19 mouse cellular contexts compared by ENCODE assay signal in the genomic region with DNA sequence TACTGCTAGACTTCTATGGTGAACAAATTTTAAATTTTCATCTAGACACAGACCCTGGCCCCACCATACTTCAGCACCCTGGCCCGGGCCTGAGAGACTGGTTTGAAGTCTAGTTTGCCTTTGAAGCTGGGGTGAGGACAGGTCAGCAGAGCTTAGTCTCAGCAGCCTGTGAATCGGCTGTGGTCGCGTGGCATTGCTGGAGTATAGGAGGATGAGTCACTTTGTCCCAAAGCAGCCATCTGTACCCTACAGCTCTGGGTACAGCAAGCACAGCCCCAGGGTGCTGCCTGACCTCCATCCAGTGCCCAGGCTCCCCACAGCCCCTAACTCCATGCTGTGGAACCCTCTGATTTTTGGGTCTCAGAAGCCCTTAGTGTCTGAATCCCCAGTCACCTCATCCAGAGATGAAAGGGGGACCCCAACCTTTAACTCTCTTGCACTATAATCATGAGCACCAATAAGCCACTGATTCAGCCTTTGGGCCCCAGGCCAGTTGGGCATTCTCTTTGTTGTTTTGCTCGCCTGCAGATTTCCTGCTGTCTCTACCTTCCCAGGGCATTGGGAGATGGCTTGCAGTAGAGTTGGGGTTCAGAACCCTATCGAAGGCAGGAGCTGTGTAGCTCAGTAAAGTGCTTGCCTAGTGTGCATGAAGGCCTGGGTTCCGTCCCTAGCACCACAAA.
DNase-seq lines count a peak whose midpoint lies in the region; ATAC-seq and TF ChIP-seq lines count a peak whose summit lies in the region.
"Had no signal": no experiment of that assay in that cellular context is flagged by ENCODE, and none has a peak within 500 bp of the region (broad histone marks: within the 10 kb centered on the region; RNA-seq: fewer than 3 reads in every experiment).

No protein-coding gene starts in this region.

- H3K9ac ChIP-seq in intestine, embryonic 15.5 days, result no peak overlapping the region
- H3K9ac ChIP-seq: embryonic facial prominence, embryonic 13.5 days had no signal

- ATAC-seq in Patski, result peak; percentile 28
- ATAC-seq in intestine, embryonic 15.5 days, result no peak
- ATAC-seq: forebrain, embryonic 14.5 days had no signal

- H3K4me1 ChIP-seq in cerebellum, adult 2 months (ENCODE audit: control insufficient read depth, insufficient read depth, low read length), result peaks cover 28% of the 10 kb centered on the region
- peaks cover 78% of the 10 kb centered on the region for H3K4me1 ChIP-seq in thymus, adult 2 months (replicated peaks; ENCODE audit: control insufficient read depth, insufficient read depth, low read length)
- H3K4me1 ChIP-seq in intestine, embryonic 15.5 days (replicated peaks), result peaks cover 46% of the 10 kb centered on the region

- no peaks in the 10 kb centered on the region for H3K36me3 ChIP-seq in thymus, adult 2 months (ENCODE audit: control insufficient read depth, insufficient read depth, low read length)
- H3K36me3 ChIP-seq in intestine, embryonic 15.5 days, result no peaks in the 10 kb centered on the region

- no peak overlapping the region for H3K4me3 ChIP-seq in cerebellum, adult 2 months (replicated peaks; ENCODE audit: insufficient read depth, low read depth, low read length)
- H3K4me3 ChIP-seq in thymus, adult 2 months (ENCODE audit: control insufficient read depth, insufficient read depth, low read length), result no peak overlapping the region
- H3K4me3 ChIP-seq in intestine, embryonic 15.5 days (replicated peaks), result no peak overlapping the region
- H3K4me3 ChIP-seq: embryonic facial prominence, embryonic 13.5 days; left cerebral cortex, adult 2 months; midbrain, embryonic 10.5 days had no signal

- 0 out of 2 replicates have a peak overlapping the region, but pooled peaks have one; percentile 44 for H3K27ac ChIP-seq in cerebellum, adult 2 months (ENCODE audit: insufficient read depth, low read length)
- H3K27ac ChIP-seq in thymus, adult 2 months (ENCODE audit: control insufficient read depth, insufficient read depth, low read length), result peak overlapping the region; percentile 57; the same call in 1 of the 2 replicates
- no peak overlapping the region for H3K27ac ChIP-seq in intestine, embryonic 15.5 days
- H3K27ac ChIP-seq: left cerebral cortex, adult 2 months; midbrain, embryonic 10.5 days had no signal

- WGBS in cerebellum, adult 2 months, result 38% methylated on average over 7 of the region's 7 CpGs
- WGBS in thymus, adult 2 months, result 91% methylated on average over 7 of the region's 7 CpGs
- WGBS in intestine, embryonic 15.5 days, result 84% methylated on average over 7 of the region's 7 CpGs

- TF ChIP-seq POLR2A in cerebellum, adult 2 months (IDR thresholded peaks at IDR 0.05; ENCODE audit: borderline replicate concordance, insufficient read depth, low read length), result no peak
- no peak for TF ChIP-seq POLR2A in thymus, adult 2 months (IDR thresholded peaks at IDR 0.05; ENCODE audit: control insufficient read depth, extremely low read depth, insufficient read depth, low read length, poor library complexity)

- TF ChIP-seq CTCF in cerebellum, adult 2 months (IDR thresholded peaks at IDR 0.05; ENCODE audit: borderline replicate concordance, insufficient read depth, low read depth, low read length), result no peak
- TF ChIP-seq CTCF in thymus, adult 2 months (IDR thresholded peaks at IDR 0.05; ENCODE audit: borderline replicate concordance, control insufficient read depth, extremely low read depth, insufficient read depth, low read length, poor library complexity), result no peak
- no peak for TF ChIP-seq CTCF in Patski (IDR thresholded peaks at IDR 0.05)

- H3K4me2 ChIP-seq in intestine, embryonic 15.5 days (replicated peaks), result no peak overlapping the region
- H3K4me2 ChIP-seq: embryonic facial prominence, embryonic 13.5 days; liver, embryonic 11.5 days had no signal

- in situ Hi-C loops in Patski (cut with MboI; ENCODE audit: low pct_unique_long_range_greater_than_20kb), result no loop called here

- POLR2A ChIA-PET in Patski (lab: Charles Lee), result interaction anchor here (1.0 kb wide), 1 partner anchor 22 kb away, joined by 3 read pairs; no protein-coding TSS in a partner anchor

- no peaks in the 10 kb centered on the region for H3K9me3 ChIP-seq in intestine, embryonic 15.5 days
- H3K9me3 ChIP-seq: embryonic facial prominence, embryonic 13.5 days; midbrain, embryonic 10.5 days had no signal

- CTCF ChIA-PET in Patski (lab: Charles Lee), result interaction anchor here (0.6 to 1.8 kb wide), 3 partner anchors 15 to 43 kb away, joined by 3 to 4 read pairs (median 4); no protein-coding TSS in a partner anchor

- no peaks in the 10 kb centered on the region for H3K27me3 ChIP-seq in cerebellum, adult 2 months (ENCODE audit: control insufficient read depth, insufficient read depth, low read length)
- no peaks in the 10 kb centered on the region for H3K27me3 ChIP-seq in thymus, adult 2 months (ENCODE audit: control insufficient read depth, insufficient read depth, low read length)
- no peaks in the 10 kb centered on the region for H3K27me3 ChIP-seq in Patski
- no peaks in the 10 kb centered on the region for H3K27me3 ChIP-seq in intestine, embryonic 15.5 days (replicated peaks)
- H3K27me3 ChIP-seq: embryonic facial prominence, embryonic 13.5 days had no signal

- peak; percentile 52 to 69 for DNase-seq in cerebellum, adult 2 months
- no peak for DNase-seq in cerebellum, postnatal 14 days
- DNase-seq in thymus, adult 2 months, result no peak
- no peak for DNase-seq in thymus, postnatal 36 days
- no peak for DNase-seq in Patski (ENCODE audit: low read depth, low spot score)
- no peak for DNase-seq in urinary bladder, postnatal 36 days (ENCODE audit: low spot score in 2 of 2)
- DNase-seq: adrenal gland, adult 2 months; cerebellum, adult 9-10 months; gastrocnemius, postnatal 14 days; kidney, adult 8-10 months; kidney, postnatal 25 days; lung, adult 18-20 months; right cerebral cortex, adult 18-20 months had no signal

Comparison
In these comparisons a context has a peak if more than half of its experiments do, and no peak if none do; other contexts are left out.
1. DNase-seq: peak in cerebellum, adult 2 months (2 of 2); none in cerebellum, postnatal 14 days (0 of 2), thymus, adult 2 months (single experiment), thymus, postnatal 36 days (0 of 2), Patski (single experiment) and urinary bladder, postnatal 36 days (0 of 2).